Mouse (Mus musculus) cerebellum, adult 9-11 months (tissue): Measurements from ENCODE around the gene Nxf1.
"Not testable (repeated sequence)": the region's sequence is repeated elsewhere in the genome, so short reads cannot be mapped to it uniquely, and the experiment has no call there.

Experiments
- DNase-seq: peaks from one replicate; pipeline ENCODE4 v3.0.0; 2022

Nxf1 gene

GRCm38 (mm10) chr19:8725081-8725613 lies 31.7 kb upstream of the Nxf1 start:
- DNase-seq = no peak

- DNase-seq = no peak
These were observed 30.1 kb upstream of the Nxf1 start for GRCm38 (mm10) chr19:8726609-8727390.

GRCm38 (mm10) chr19:8727495-8728114 lies 29.3 kb upstream of the Nxf1 start:
- DNase-seq = no peak

GRCm38 (mm10) chr19:8728335-8729099 lies 28.4 kb upstream of the Nxf1 start:
- DNase-seq = not testable (repeated sequence)

GRCm38 (mm10) chr19:8734334-8734733 lies 22.5 kb upstream of the Nxf1 start:
- no peak for DNase-seq

- DNase-seq = peak; percentile 90
These were observed 21.3 kb upstream of the Nxf1 start, which contains the start of gene Wdr74 for GRCm38 (mm10) chr19:8735389-8736159. Wdr74 (plus strand) TSS chr19:8735827.

GRCm38 (mm10) chr19:8736160-8736467 lies 20.8 kb upstream of the Nxf1 start:
- DNase-seq = peak; percentile 44

- no peak for DNase-seq
These were observed 18.0 kb upstream of the Nxf1 start for GRCm38 (mm10) chr19:8738911-8739310.

GRCm38 (mm10) chr19:8739646-8740045 lies 17.2 kb upstream of the Nxf1 start:
- DNase-seq = no peak

GRCm38 (mm10) chr19:8740603-8741002 lies 16.3 kb upstream of the Nxf1 start, which contains the start of gene 1700092M07Rik:
1700092M07Rik (plus strand) TSS chr19:8740718.
- peak; percentile 69 for DNase-seq

GRCm38 (mm10) chr19:8741243-8741869 lies 15.5 kb upstream of the Nxf1 start, which contains the start of gene Stx5a:
Stx5a (plus strand) TSS chr19:8741413.
- DNase-seq = peak; percentile 97

- peak; percentile 51 for DNase-seq
These were observed 14.7 kb upstream of the Nxf1 start for GRCm38 (mm10) chr19:8742176-8742575.

GRCm38 (mm10) chr19:8745382-8745781 lies 11.5 kb upstream of the Nxf1 start:
- DNase-seq = no peak

- DNase-seq = no peak
These were observed 9.5 kb upstream of the Nxf1 start for GRCm38 (mm10) chr19:8747368-8747767.

- no peak for DNase-seq
These were observed 1.2 kb upstream of the Nxf1 start for GRCm38 (mm10) chr19:8755652-8756051.

- DNase-seq = no peak
These were observed 662 bp downstream of the Nxf1 start for GRCm38 (mm10) chr19:8757471-8757998.

GRCm38 (mm10) chr19:8758899-8759298 lies 2.0 kb downstream of the Nxf1 start:
- no peak for DNase-seq

- DNase-seq = no peak
These were observed 3.9 kb downstream of the Nxf1 start for GRCm38 (mm10) chr19:8760757-8761156.

- DNase-seq = no peak
These were observed 6.4 kb downstream of the Nxf1 start for GRCm38 (mm10) chr19:8763276-8763675.

- DNase-seq = no peak
These were observed 8.7 kb downstream of the Nxf1 start for GRCm38 (mm10) chr19:8765562-8765961.

- DNase-seq = peak; percentile 81
These were observed 13.8 kb downstream of the Nxf1 start, which contains the start of gene Tmem223 for GRCm38 (mm10) chr19:8770567-8771270. Tmem223 (plus strand) TSS chr19:8770996.
